Comparison of ENCODE assay signal across 11 mouse cellular contexts in genomic region chr6:54954659-54955414, GRCm38 (mm10). TPM values are rescaled to one million over a fixed set of nuclear protein-coding genes. Genes with fewer than 3 reads are reported as not detected.
DNase-seq lines count a peak whose midpoint lies in the region; ATAC-seq and TF ChIP-seq lines count a peak whose summit lies in the region.
"Had no signal": no experiment of that assay in that cellular context is flagged by ENCODE, and none has a peak within 500 bp of the region (broad histone marks: within the 10 kb centered on the region; RNA-seq: fewer than 3 reads in every experiment).

No protein-coding gene starts in this region.

- H3K9me3 ChIP-seq in liver, embryonic 15.5 days (replicated peaks): no peaks in the 10 kb centered on the region
- no peaks in the 10 kb centered on the region for H3K9me3 ChIP-seq in stomach, postnatal 0 days (ENCODE audit: control insufficient read depth, low read length)
- H3K9me3 ChIP-seq: neural tube, embryonic 15.5 days had no signal

- WGBS in heart, adult 2 months: 35% methylated on average over 10 of the region's 10 CpGs
- WGBS in liver, embryonic 15.5 days (ENCODE audit: insufficient replicate concordance): 24% methylated on average over 10 of the region's 10 CpGs
- 57% methylated on average over 10 of the region's 10 CpGs for whole genome bisulfite sequencing in stomach, postnatal 0 days

- DNase-seq in layer of hippocampus, adult 9-11 months: peak; percentile 36
- DNase-seq in layer of hippocampus, postnatal 14 days (ENCODE audit: low spot score in 2 of 2): no peak
- peak; percentile 59 to 80 for DNase-seq in heart, adult 2 months
- peak; percentile 50 for DNase-seq in stomach, postnatal 0 days (ENCODE audit: low spot score)
- DNase-seq in left cerebral cortex, postnatal 14 days (ENCODE audit: low spot score in 2 of 2): no peak
- DNase-seq: cerebellum, adult 18-20 months had no signal

- no peak overlapping the region for H3K4me2 ChIP-seq in liver, embryonic 15.5 days
- H3K4me2 ChIP-seq in stomach, postnatal 0 days (replicated peaks; ENCODE audit: low read depth): no peak overlapping the region
- H3K4me2 ChIP-seq: limb, embryonic 12.5 days; neural tube, embryonic 15.5 days had no signal

- peaks cover 17% of the 10 kb centered on the region for H3K36me3 ChIP-seq in heart, adult 2 months (ENCODE audit: control insufficient read depth, insufficient read depth, low read length)
- no peaks in the 10 kb centered on the region for H3K36me3 ChIP-seq in liver, embryonic 15.5 days (replicated peaks)
- H3K36me3 ChIP-seq in stomach, postnatal 0 days (ENCODE audit: control insufficient read depth, insufficient read depth, low read length): no peaks in the 10 kb centered on the region
- H3K36me3 ChIP-seq: limb, embryonic 12.5 days; neural tube, embryonic 15.5 days had no signal

- H3K79me2 ChIP-seq in heart, adult 2 months (replicated peaks; ENCODE audit: control insufficient read depth, insufficient read depth, low read length): peaks cover 2% of the 10 kb centered on the region

- no peak overlapping the region for H3K4me3 ChIP-seq in heart, adult 2 months
- no peak overlapping the region for H3K4me3 ChIP-seq in liver, embryonic 15.5 days (replicated peaks)
- no peak overlapping the region for H3K4me3 ChIP-seq in stomach, postnatal 0 days (ENCODE audit: low read depth, low read length)
- H3K4me3 ChIP-seq: limb, embryonic 12.5 days; neural tube, embryonic 15.5 days had no signal

- no peak for TF ChIP-seq EP300 in heart, adult 2 months (IDR thresholded peaks at IDR 0.05; ENCODE audit: insufficient read depth, low read depth, low read length)
- TF ChIP-seq EP300 in stomach, postnatal 0 days (optimal IDR thresholded peaks at IDR 0.05): no peak

- intact Hi-C loops in heart, adult 2 months (cut with DNase I): loop anchor here (2.0 kb wide), 1 partner anchor 14 kb away; no protein-coding TSS in a partner anchor
- intact Hi-C loops in left cerebral cortex, postnatal 14 days (cut with DNase I): no loop called here

- peak overlapping the region; percentile 53 for H3K27ac ChIP-seq in heart, adult 2 months
- peak overlapping the region; percentile 64 for H3K27ac ChIP-seq in liver, embryonic 15.5 days (replicated peaks)
- 0 out of 2 replicates have a peak overlapping the region, but pooled peaks have one; percentile 30 for H3K27ac ChIP-seq in stomach, postnatal 0 days (replicated peaks)
- H3K27ac ChIP-seq: limb, embryonic 12.5 days; neural tube, embryonic 15.5 days had no signal

- no peak for TF ChIP-seq CTCF in heart, adult 2 months (IDR thresholded peaks at IDR 0.05)
- TF ChIP-seq CTCF in stomach, postnatal 0 days (IDR thresholded peaks at IDR 0.05; ENCODE audit: low read depth): no peak

- H3K4me1 ChIP-seq in heart, adult 2 months (ENCODE audit: control insufficient read depth, insufficient read depth, low read length): peaks cover 19% of the 10 kb centered on the region
- H3K4me1 ChIP-seq in liver, embryonic 15.5 days (replicated peaks): no peaks in the 10 kb centered on the region
- H3K4me1 ChIP-seq in stomach, postnatal 0 days (replicated peaks; ENCODE audit: control insufficient read depth, insufficient read depth): peaks cover 3% of the 10 kb centered on the region; the same call in 1 of the 2 replicates
- H3K4me1 ChIP-seq: limb, embryonic 12.5 days had no signal

- no peak for ATAC-seq in liver, embryonic 15.5 days (ENCODE audit: insufficient read depth)
- peak; percentile 57; the same call in 1 of the 2 replicates for ATAC-seq in stomach, postnatal 0 days (ENCODE audit: low FRiP score, low TSS enrichment)
- ATAC-seq in CD4-positive, CD25-positive, alpha-beta regulatory T cell, adult 4 months: no peak
- ATAC-seq in frontal cortex, adult (ENCODE audit: low TSS enrichment): no peak

- no peak for TF ChIP-seq POLR2A in heart, adult 2 months (IDR thresholded peaks at IDR 0.05; ENCODE audit: insufficient read depth, low read depth, low read length)

- no peaks in the 10 kb centered on the region for H3K27me3 ChIP-seq in heart, adult 2 months (ENCODE audit: control insufficient read depth, insufficient read depth, low read length)
- no peaks in the 10 kb centered on the region for H3K27me3 ChIP-seq in liver, embryonic 15.5 days
- H3K27me3 ChIP-seq in stomach, postnatal 0 days (ENCODE audit: control insufficient read depth, insufficient read depth, low read length): no peaks in the 10 kb centered on the region
- H3K27me3 ChIP-seq: limb, embryonic 12.5 days; neural tube, embryonic 15.5 days had no signal

- H3K9ac ChIP-seq in heart, adult 2 months (ENCODE audit: low read depth, low read length): no peak overlapping the region
- H3K9ac ChIP-seq in liver, embryonic 15.5 days: no peak overlapping the region
- H3K9ac ChIP-seq in stomach, postnatal 0 days (ENCODE audit: low read length): no peak overlapping the region
- H3K9ac ChIP-seq: limb, embryonic 12.5 days; neural tube, embryonic 15.5 days had no signal

RNA-seq across cellular contexts. Expression of gene Nod1, which starts 17.6 kb away (rescaled TPM):
- 1 to 10 TPM; 4.3 to 5.6 TPM for total RNA-seq in layer of hippocampus, postnatal 14 days (2021)
- 10 to 100 TPM; 17.3 to 18.6 TPM for total RNA-seq in heart, adult 2 months (2021)
- polyA plus RNA-seq in heart, adult 2 months (2012; rRNA removed): 23.6 and 25.7 TPM in 2 replicates
- polyA plus RNA-seq in liver, embryonic 15.5 days (2015; fragmentation: Nextera tagmentation; extraction: Ambion mirVana): 2.2 and 3.0 TPM in 2 replicates
- polyA plus RNA-seq in stomach, postnatal 0 days (2015; fragmentation: Nextera tagmentation; extraction: Ambion mirVana): 4.5 and 4.9 TPM in 2 replicates
- total RNA-seq in left cerebral cortex, postnatal 14 days (2021): 1 to 10 TPM; 3.0 to 3.2 TPM
- polyA plus RNA-seq in CD4-positive, CD25-positive, alpha-beta regulatory T cell, adult 4 months (2017; shearing (Covaris generic)): 10 to 100 TPM; 17.0 to 18.6 TPM

RNA-seq across cellular contexts. Expression of gene Ggct, which starts 37.9 kb away (rescaled TPM):
- total RNA-seq in layer of hippocampus, postnatal 14 days (2021): 10 to 100 TPM; 33.3 to 42.4 TPM
- 10 to 100 TPM; 26.5 to 29.1 TPM for total RNA-seq in heart, adult 2 months (2021)
- polyA plus RNA-seq in heart, adult 2 months (2012; rRNA removed): 6.8 and 7.8 TPM in 2 replicates
- 3.0 and 4.0 TPM in 2 replicates for polyA plus RNA-seq in liver, embryonic 15.5 days (2015; fragmentation: Nextera tagmentation; extraction: Ambion mirVana)
- polyA plus RNA-seq in stomach, postnatal 0 days (2015; fragmentation: Nextera tagmentation; extraction: Ambion mirVana): 9.0 and 9.3 TPM in 2 replicates
- total RNA-seq in left cerebral cortex, postnatal 14 days (2021): 10 to 100 TPM; 29.9 to 32.5 TPM
- 10 to 100 TPM; 19.8 to 34.0 TPM for polyA plus RNA-seq in CD4-positive, CD25-positive, alpha-beta regulatory T cell, adult 4 months (2017; shearing (Covaris generic))

Comparison
In these comparisons a context has a peak if more than half of its experiments do, and no peak if none do; other contexts are left out.
1. DNase-seq: peak in layer of hippocampus, adult 9-11 months (single experiment), heart, adult 2 months (2 of 2) and stomach, postnatal 0 days (single experiment); none in layer of hippocampus, postnatal 14 days (0 of 2) and left cerebral cortex, postnatal 14 days (0 of 2).
2. Peak in every context shown above with its lines, with median percentiles within 50 percentile points of each other: H3K27ac ChIP-seq.